Mouse (Mus musculus): ENCODE data around the gene Aqp12.

DNA sequence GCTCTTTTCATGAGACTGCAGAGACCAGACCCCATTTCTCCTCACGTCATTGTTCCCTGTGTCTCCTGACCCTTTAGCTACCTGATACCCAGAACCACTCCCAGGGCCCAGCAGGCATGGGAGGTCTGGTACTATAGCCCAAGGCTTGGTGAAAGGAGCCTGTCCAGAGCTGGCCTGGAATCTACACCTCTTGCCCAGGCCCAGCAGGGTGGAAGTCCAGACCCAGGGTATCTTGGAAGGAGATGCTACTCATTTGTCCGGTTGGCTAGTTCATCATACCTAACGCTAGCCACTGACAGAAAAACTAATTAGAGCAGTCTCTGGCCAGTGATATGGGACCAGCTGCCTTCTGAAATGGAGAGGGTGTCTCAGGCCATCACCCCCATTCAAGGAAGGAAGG, 43.9 kb downstream of the Aqp12 start:
- no peak for TF ChIP-seq CTCF (IDR thresholded peaks at IDR 0.05; ENCODE audit: low read depth)
- no peak for TF ChIP-seq EP300 (IDR thresholded peaks at IDR 0.05; ENCODE audit: low read depth)

Measured in heart, postnatal 0 days (tissue).